Mouse (Mus musculus): ENCODE results near the gene Wbp4. TPM values are rescaled to one million over a fixed set of nuclear protein-coding genes. Genes with fewer than 3 reads are reported as not detected.

Gene Wbp4
- total and polyA plus RNA-seq, 3 experiments = 3.7 to 22.7 (median 22.0) TPM

GRCm38 (mm10) chr14:79506207-79506606, 24.9 kb upstream of the Wbp4 start:
- peak overlapping the region; percentile 9; the same call in 1 of the 2 replicates for H3K27ac ChIP-seq
- H3K9ac ChIP-seq (ENCODE audit: low read depth, low read length) = no peak overlapping the region
- TF ChIP-seq EP300 (IDR thresholded peaks at IDR 0.05; ENCODE audit: insufficient read depth, low read depth, low read length) = no peak
- TF ChIP-seq POLR2A (IDR thresholded peaks at IDR 0.05; ENCODE audit: insufficient read depth, low read depth, low read length) = no peak
- no peaks in the 10 kb centered on the region for H3K27me3 ChIP-seq (ENCODE audit: control insufficient read depth, insufficient read depth, low read length)
- H3K4me3 ChIP-seq = no peak overlapping the region
- 69% methylated on average over 9 of the region's 9 CpGs for WGBS
- no peak for DNase-seq
- peaks cover 6% of the 10 kb centered on the region; the same call in 1 of the 2 replicates for H3K79me2 ChIP-seq (replicated peaks; ENCODE audit: control insufficient read depth, insufficient read depth, low read length)
- intact Hi-C loops (cut with DNase I) = no loop called here
- peaks cover 21% of the 10 kb centered on the region for H3K36me3 ChIP-seq (ENCODE audit: control insufficient read depth, insufficient read depth, low read length)
- peaks cover 17% of the 10 kb centered on the region for H3K4me1 ChIP-seq (ENCODE audit: control insufficient read depth, insufficient read depth, low read length)

- H3K9ac ChIP-seq (ENCODE audit: low read depth, low read length) = no peak overlapping the region
These were observed 23.1 kb upstream of the Wbp4 start for GRCm38 (mm10) chr14:79504246-79505006.

DNA sequence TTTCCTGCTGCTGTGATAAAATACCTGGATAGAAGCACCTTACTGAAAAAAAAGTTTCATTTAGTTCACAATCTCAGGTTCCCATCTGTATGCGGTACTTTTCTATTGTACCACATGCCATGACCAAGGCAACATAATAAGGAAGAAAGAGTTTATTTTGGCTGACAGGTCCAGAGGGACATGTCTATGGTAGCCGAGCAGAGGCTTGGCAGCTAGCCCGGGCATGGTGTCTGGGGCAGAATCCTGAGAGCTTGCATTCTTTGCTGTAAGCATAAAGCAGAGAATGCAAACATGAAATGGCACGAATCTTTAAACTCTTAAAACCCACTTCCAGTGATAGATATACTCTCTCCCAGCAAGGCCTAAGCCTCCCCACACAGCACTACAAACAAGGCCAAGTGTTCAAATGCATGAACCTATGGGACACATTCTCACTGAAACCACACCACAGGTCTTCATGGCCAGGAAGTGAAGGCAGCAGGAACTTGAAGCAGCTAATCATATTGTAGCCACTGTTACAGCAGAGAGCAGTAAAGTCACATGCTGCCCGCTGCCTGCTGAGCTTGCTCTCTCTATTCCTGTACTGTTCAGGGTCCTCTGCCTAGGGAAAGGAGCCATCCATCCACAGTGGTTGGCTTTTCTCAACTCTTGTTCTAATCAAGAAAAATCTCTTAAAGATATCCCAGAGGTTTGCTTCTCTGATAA, 22.2 kb upstream of the Wbp4 start:
- intact Hi-C loops (cut with DNase I) = loop anchor here (1.0 kb wide), 1 partner anchor 17 kb away; no protein-coding TSS in a partner anchor
- H3K36me3 ChIP-seq (ENCODE audit: control insufficient read depth, insufficient read depth, low read length) = peaks cover 24% of the 10 kb centered on the region
- WGBS = 18% methylated on average over 5 of the region's 5 CpGs
- no peaks in the 10 kb centered on the region for H3K27me3 ChIP-seq (ENCODE audit: control insufficient read depth, insufficient read depth, low read length)
- H3K4me1 ChIP-seq (ENCODE audit: control insufficient read depth, insufficient read depth, low read length) = peaks cover 24% of the 10 kb centered on the region
- H3K9ac ChIP-seq (ENCODE audit: low read depth, low read length) = no peak overlapping the region
- TF ChIP-seq CTCF (IDR thresholded peaks at IDR 0.05) = peak; percentile 33; the same call in 1 of the 2 replicates
- no peak for TF ChIP-seq POLR2A (IDR thresholded peaks at IDR 0.05; ENCODE audit: insufficient read depth, low read depth, low read length)
- no peak for TF ChIP-seq EP300 (IDR thresholded peaks at IDR 0.05; ENCODE audit: insufficient read depth, low read depth, low read length)
- peak overlapping the region; percentile 57 for H3K27ac ChIP-seq
- peaks cover 14% of the 10 kb centered on the region for H3K79me2 ChIP-seq (replicated peaks; ENCODE audit: control insufficient read depth, insufficient read depth, low read length)
- no peak overlapping the region for H3K4me3 ChIP-seq
- DNase-seq = peak; percentile 61 to 63

More at GRCm38 (mm10) chr14:79504246-79505006, 23.1 kb upstream of the Wbp4 start:
- Histone ChIP-seq H3K4me3 (no peak overlapping the region), H3K27me3 (ENCODE audit: control insufficient read depth, insufficient read depth, low read length) (no peaks in the 10 kb centered on the region), H3K4me1 (ENCODE audit: control insufficient read depth, insufficient read depth, low read length) (peaks cover 22% of the 10 kb centered on the region), H3K79me2 (replicated peaks; ENCODE audit: control insufficient read depth, insufficient read depth, low read length) (peaks cover 9% of the 10 kb centered on the region), H3K27ac (peak overlapping the region; percentile 57), H3K36me3 (ENCODE audit: control insufficient read depth, insufficient read depth, low read length) (peaks cover 24% of the 10 kb centered on the region)
- intact Hi-C loops (cut with DNase I) = loop anchor here (1.0 kb wide), 1 partner anchor 18 kb away; no protein-coding TSS in a partner anchor
- TF ChIP-seq EP300 (IDR thresholded peaks at IDR 0.05; ENCODE audit: insufficient read depth, low read depth, low read length) = no peak
- TF ChIP-seq POLR2A (IDR thresholded peaks at IDR 0.05; ENCODE audit: insufficient read depth, low read depth, low read length) = no peak
- no peak for TF ChIP-seq CTCF (IDR thresholded peaks at IDR 0.05)
- WGBS = 94% methylated on average over 7 of the region's 7 CpGs
- no peak for DNase-seq

GRCm38 (mm10) chr14:79500756-79501155, 19.4 kb upstream of the Wbp4 start:
- Histone ChIP-seq H3K36me3 (ENCODE audit: control insufficient read depth, insufficient read depth, low read length) (peaks cover 25% of the 10 kb centered on the region), H3K79me2 (replicated peaks; ENCODE audit: control insufficient read depth, insufficient read depth, low read length) (peaks cover 17% of the 10 kb centered on the region), H3K27ac (peak overlapping the region; percentile 21; the same call in 1 of the 2 replicates), H3K27me3 (ENCODE audit: control insufficient read depth, insufficient read depth, low read length) (no peaks in the 10 kb centered on the region), H3K4me1 (ENCODE audit: control insufficient read depth, insufficient read depth, low read length) (peaks cover 22% of the 10 kb centered on the region), H3K9ac (ENCODE audit: low read depth, low read length) (no peak overlapping the region), H3K4me3 (no peak overlapping the region)
- intact Hi-C loops (cut with DNase I) = no loop called here
- TF ChIP-seq POLR2A (IDR thresholded peaks at IDR 0.05; ENCODE audit: insufficient read depth, low read depth, low read length) (no peak), EP300 (IDR thresholded peaks at IDR 0.05; ENCODE audit: insufficient read depth, low read depth, low read length) (no peak), CTCF (IDR thresholded peaks at IDR 0.05) (no peak)
- WGBS = 39% methylated on average over 4 of the region's 4 CpGs
- DNase-seq = no peak

GRCm38 (mm10) chr14:79499326-79499725, 18.0 kb upstream of the Wbp4 start:
- Histone ChIP-seq H3K9ac (ENCODE audit: low read depth, low read length) (no peak overlapping the region), H3K27me3 (ENCODE audit: control insufficient read depth, insufficient read depth, low read length) (no peaks in the 10 kb centered on the region), H3K4me1 (ENCODE audit: control insufficient read depth, insufficient read depth, low read length) (peaks cover 22% of the 10 kb centered on the region), H3K79me2 (replicated peaks; ENCODE audit: control insufficient read depth, insufficient read depth, low read length) (peaks cover 17% of the 10 kb centered on the region), H3K4me3 (no peak overlapping the region), H3K36me3 (ENCODE audit: control insufficient read depth, insufficient read depth, low read length) (peaks cover 25% of the 10 kb centered on the region), H3K27ac (peak overlapping the region; percentile 15; the same call in 1 of the 2 replicates)
- WGBS = 41% methylated on average over 9 of the region's 9 CpGs
- intact Hi-C loops (cut with DNase I) = no loop called here
- DNase-seq = no peak
- no peak for TF ChIP-seq POLR2A (IDR thresholded peaks at IDR 0.05; ENCODE audit: insufficient read depth, low read depth, low read length)
- no peak for TF ChIP-seq CTCF (IDR thresholded peaks at IDR 0.05)
- no peak for TF ChIP-seq EP300 (IDR thresholded peaks at IDR 0.05; ENCODE audit: insufficient read depth, low read depth, low read length)

All from heart, adult 2 months (tissue).